Mouse (Mus musculus): ENCODE measurements around the gene Gas2l2.

Gene Gas2l2

GRCm38 (mm10) chr11:83394802-83395439 lies 34.3 kb downstream of the Gas2l2 start:
- no peak for DNase-seq (ENCODE audit: low read depth, low spot score)

DNA sequence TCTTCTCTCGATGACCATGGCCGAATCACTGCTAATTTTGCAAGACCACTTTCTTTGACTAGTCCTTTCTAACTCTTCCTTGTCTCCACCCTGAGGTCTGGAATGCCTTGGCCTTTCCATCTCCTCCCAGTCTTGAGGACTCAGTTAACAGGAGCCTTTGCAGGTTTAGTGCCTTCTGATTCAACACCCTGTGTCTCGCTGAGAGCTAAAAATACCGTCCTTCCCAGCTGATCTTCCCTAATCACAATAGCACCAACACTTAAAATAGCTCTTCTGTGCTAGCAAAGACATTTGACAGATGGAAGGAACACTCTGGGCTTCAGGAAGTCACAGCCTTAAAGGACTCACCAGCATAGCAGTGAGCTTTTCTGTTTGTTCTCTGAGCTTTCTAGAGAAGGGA lies 36.2 kb downstream of the Gas2l2 start:
- no peak for DNase-seq (ENCODE audit: low read depth, low spot score)

- DNase-seq (ENCODE audit: low read depth, low spot score), result no peak
These were observed 45.7 kb downstream of the Gas2l2 start for GRCm38 (mm10) chr11:83383532-83383887.

DNA sequence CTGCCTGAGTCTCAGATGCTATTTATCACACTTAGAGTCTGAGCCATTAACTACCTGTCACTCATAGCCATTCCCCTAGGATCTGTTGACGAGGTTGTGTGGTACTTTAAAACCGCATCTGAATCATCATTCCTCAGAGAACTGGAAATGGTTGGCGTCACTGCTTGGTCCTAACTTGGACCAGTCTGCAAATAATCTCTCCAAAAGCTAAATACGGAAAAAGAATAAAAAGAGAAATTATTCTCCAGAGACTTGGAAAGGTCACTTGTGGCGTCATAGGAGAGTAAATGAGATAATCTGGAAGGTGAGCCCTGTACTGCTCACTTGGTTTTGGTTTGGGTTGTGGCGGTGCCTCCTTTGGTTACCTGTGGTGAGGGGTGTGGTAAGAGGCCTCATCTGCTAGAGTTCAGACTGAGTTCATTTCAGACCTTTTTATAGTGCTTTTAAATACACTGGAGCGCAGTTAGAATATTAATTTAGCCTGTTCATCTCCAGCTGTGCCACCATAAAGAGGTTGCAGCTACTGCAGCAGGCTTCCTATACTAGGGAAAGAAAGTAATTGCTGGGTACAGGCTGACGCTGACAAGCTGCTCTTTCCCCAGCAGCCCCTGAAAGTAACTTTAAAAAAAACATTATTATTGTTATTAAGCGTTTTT lies 46.3 kb downstream of the Gas2l2 start:
- DNase-seq (ENCODE audit: low read depth, low spot score), result no peak

DNA sequence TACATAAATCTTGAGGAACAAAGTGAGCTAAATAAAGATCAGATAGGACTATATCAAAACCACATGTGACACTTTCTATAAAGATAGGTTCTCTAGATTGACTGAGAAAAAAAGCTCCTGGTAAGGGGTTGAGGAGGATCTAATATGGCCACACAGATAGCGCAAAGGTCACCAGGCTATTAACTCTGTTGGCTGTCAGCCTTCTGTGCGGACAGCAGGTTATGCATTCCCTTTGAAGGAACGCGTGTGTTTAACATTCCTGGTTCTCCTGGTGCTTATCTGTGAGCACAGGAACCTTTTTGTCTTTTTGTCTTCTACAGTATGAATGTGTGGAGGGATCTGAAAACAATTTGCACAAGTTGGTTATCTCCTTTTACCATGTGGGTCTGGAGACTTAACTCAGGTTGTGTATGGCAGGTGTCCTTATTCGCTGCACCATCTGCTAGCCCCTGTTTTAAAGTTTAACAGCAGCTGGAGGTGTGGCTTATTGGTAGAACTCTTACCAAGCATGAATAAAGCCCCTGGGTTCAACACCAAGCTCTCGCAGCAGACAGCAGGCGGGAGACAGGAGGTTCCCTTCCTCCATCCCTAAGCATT lies 49.4 kb downstream of the Gas2l2 start:
- no peak for DNase-seq (ENCODE audit: low read depth, low spot score)
